8 mouse cellular contexts compared by ENCODE assay signal in genomic region chr4:132842281-132842906, GRCm38 (mm10). TPM values are rescaled to one million over a fixed set of nuclear protein-coding genes. Genes with fewer than 3 reads are reported as not detected.
A peak's percentile ranks its signal among the peaks of the same experiment; 100 is the strongest.
DNase-seq lines count a peak whose midpoint lies in the region; ATAC-seq and TF ChIP-seq lines count a peak whose summit lies in the region.

No protein-coding gene starts in this region.

- H3K27me3 ChIP-seq in MEL (ENCODE audit: control insufficient read depth in 1 of 2, insufficient read depth in 2 of 2, low read length in 2 of 2), result no peaks in the 10 kb centered on the region
- no peaks in the 10 kb centered on the region for H3K27me3 ChIP-seq in intestine, embryonic 16.5 days (replicated peaks; ENCODE audit: control insufficient read depth, insufficient read depth, low read length)
- H3K27me3 ChIP-seq in liver, embryonic 14.5 days (ENCODE audit: control insufficient read depth, insufficient read depth, low read length), result no peaks in the 10 kb centered on the region
- no peaks in the 10 kb centered on the region for H3K27me3 ChIP-seq in neural tube, embryonic 14.5 days (ENCODE audit: control insufficient read depth, insufficient read depth, low read length)

- peak overlapping the region; percentile 83 for H3K27ac ChIP-seq in MEL (ENCODE audit: control insufficient read depth, low read depth, low read length)
- peak overlapping the region; percentile 67 for H3K27ac ChIP-seq in intestine, embryonic 16.5 days (ENCODE audit: low read length)
- peak overlapping the region; percentile 60 for H3K27ac ChIP-seq in liver, embryonic 14.5 days
- H3K27ac ChIP-seq in neural tube, embryonic 14.5 days (ENCODE audit: low read depth, low read length), result peak overlapping the region; percentile 82

- TF ChIP-seq RAD21 in MEL (IDR thresholded peaks at IDR 0.05; ENCODE audit: low read depth, low read length), result no peak

- no peaks in the 10 kb centered on the region for H3K9me3 ChIP-seq in MEL (replicated peaks; ENCODE audit: insufficient read depth, low read length)
- H3K9me3 ChIP-seq in intestine, embryonic 16.5 days (ENCODE audit: control insufficient read depth, low read length), result 0 out of 2 replicates have a peak, but pooled peaks cover 2% of the 10 kb centered on the region
- H3K9me3 ChIP-seq in liver, embryonic 14.5 days (ENCODE audit: control insufficient read depth, low read length), result no peaks in the 10 kb centered on the region
- no peaks in the 10 kb centered on the region for H3K9me3 ChIP-seq in neural tube, embryonic 14.5 days (ENCODE audit: control insufficient read depth, low read length)

- under 1% methylated on average over 30 of the region's 30 CpGs for WGBS in intestine, embryonic 16.5 days
- under 1% methylated on average over 30 of the region's 30 CpGs for WGBS in liver, embryonic 14.5 days (ENCODE audit: insufficient replicate concordance)
- WGBS in neural tube, embryonic 14.5 days, result under 1% methylated on average over 30 of the region's 30 CpGs

- H3K4me1 ChIP-seq in MEL (ENCODE audit: control insufficient read depth in 1 of 2, insufficient read depth in 2 of 2, low read length in 2 of 2), result peaks cover 13 to 15% of the 10 kb centered on the region in 2 experiments
- peaks cover 9% of the 10 kb centered on the region for H3K4me1 ChIP-seq in intestine, embryonic 16.5 days (ENCODE audit: control insufficient read depth, insufficient read depth, low read length)
- peaks cover 6 to 9% of the 10 kb centered on the region in 2 experiments for H3K4me1 ChIP-seq in liver, embryonic 14.5 days (replicated peaks; ENCODE audit: control insufficient read depth in 2 of 2, insufficient read depth in 2 of 2, low read length in 1 of 2)
- peaks cover 7% of the 10 kb centered on the region for H3K4me1 ChIP-seq in neural tube, embryonic 14.5 days (ENCODE audit: control insufficient read depth, insufficient read depth, low read length)

- peak; percentile 41 for ATAC-seq in frontal cortex, adult (ENCODE audit: low TSS enrichment)
- no peak; the same call in none of the 2 replicates for ATAC-seq in intestine, embryonic 16.5 days
- peak; percentile 40; the same call in 1 of the 2 replicates for ATAC-seq in liver, embryonic 14.5 days (ENCODE audit: insufficient read depth)
- ATAC-seq in neural tube, embryonic 14.5 days (ENCODE audit: low read depth), result peak; percentile 62

- H3K9ac ChIP-seq in MEL (ENCODE audit: control insufficient read depth, low read depth, low read length, poor library complexity, severe bottlenecking), result peak overlapping the region; percentile 96
- peak overlapping the region; percentile 92 for H3K9ac ChIP-seq in intestine, embryonic 16.5 days (ENCODE audit: low read depth, low read length)
- peak overlapping the region; percentile 76 for H3K9ac ChIP-seq in liver, embryonic 14.5 days (replicated peaks)
- H3K9ac ChIP-seq in neural tube, embryonic 14.5 days (replicated peaks; ENCODE audit: low read depth, low read length), result peak overlapping the region; percentile 91

- no peak for TF ChIP-seq POLR2A in MEL (IDR thresholded peaks at IDR 0.05; ENCODE audit: control insufficient read depth in 1 of 2, insufficient read depth in 1 of 2, low read depth in 1 of 2, low read length in 2 of 2, poor library complexity in 1 of 2)

- peak overlapping the region; percentile 81 to 96 for H3K4me3 ChIP-seq in MEL (ENCODE audit: control insufficient read depth in 1 of 2, insufficient read depth in 1 of 2, low read depth in 2 of 2, low read length in 2 of 2)
- H3K4me3 ChIP-seq in intestine, embryonic 16.5 days (ENCODE audit: low read length), result peak overlapping the region; percentile 90
- H3K4me3 ChIP-seq in liver, embryonic 14.5 days (ENCODE audit: insufficient read depth in 1 of 2, low read depth in 2 of 2, low read length in 2 of 2), result peak overlapping the region; percentile 80 to 91
- peak overlapping the region; percentile 83 for H3K4me3 ChIP-seq in neural tube, embryonic 14.5 days (ENCODE audit: low read depth, low read length)

- TF ChIP-seq EP300 in MEL (IDR thresholded peaks at IDR 0.05; ENCODE audit: low read depth in 1 of 2, low read length in 2 of 2), result no peak
- TF ChIP-seq EP300 in liver, embryonic 14.5 days (IDR thresholded peaks at IDR 0.05; ENCODE audit: low read depth), result no peak

- DNase-seq in 416B (ENCODE audit: low read depth) (peak; percentile 62), MEL (ENCODE audit: low read depth, low spot score) (peak; percentile 73)
- DNase-seq in cerebellum, adult 9-11 months, result peak; percentile 41
- DNase-seq in liver, embryonic 14.5 days (ENCODE audit: low read depth in 3 of 3, low spot score in 3 of 3), result peak in 1 of 3 experiments; percentile 28
- DNase-seq in thymus, postnatal 0 days (ENCODE audit: low spot score), result peak; percentile 30

- no peak for TF ChIP-seq CTCF in MEL (IDR thresholded peaks at IDR 0.05 in 2 of 3, conservative IDR thresholded peaks at IDR 0.05 in 1 of 3; ENCODE audit: control insufficient read depth in 1 of 3, insufficient read depth in 1 of 3, low read depth in 2 of 3, low read length in 3 of 3, poor library complexity in 1 of 3, severe bottlenecking in 1 of 3)
- TF ChIP-seq CTCF in liver, embryonic 14.5 days (IDR thresholded peaks at IDR 0.05; ENCODE audit: low read depth), result peak; percentile 12; the same call in 1 of the 2 replicates

- H3K4me2 ChIP-seq in intestine, embryonic 16.5 days (ENCODE audit: low read depth, low read length), result peak overlapping the region; percentile 74
- peak overlapping the region; percentile 71 for H3K4me2 ChIP-seq in liver, embryonic 14.5 days (ENCODE audit: low read depth)
- H3K4me2 ChIP-seq in neural tube, embryonic 14.5 days (ENCODE audit: low read depth, low read length), result peak overlapping the region; percentile 79

- peaks cover 14 to 22% of the 10 kb centered on the region in 2 experiments for H3K36me3 ChIP-seq in MEL (ENCODE audit: control insufficient read depth in 1 of 2, insufficient read depth in 2 of 2, low read length in 2 of 2)
- 0 out of 2 replicates have a peak, but pooled peaks cover under 1% of the 10 kb centered on the region for H3K36me3 ChIP-seq in intestine, embryonic 16.5 days (ENCODE audit: control insufficient read depth, insufficient read depth, low read length)
- peaks cover 26% of the 10 kb centered on the region for H3K36me3 ChIP-seq in liver, embryonic 14.5 days (replicated peaks; ENCODE audit: control insufficient read depth, insufficient read depth, low read depth)
- H3K36me3 ChIP-seq in neural tube, embryonic 14.5 days (ENCODE audit: control insufficient read depth, insufficient read depth, low read length), result peaks cover 18% of the 10 kb centered on the region

- peaks cover 32% of the 10 kb centered on the region for H3K79me2 ChIP-seq in MEL (ENCODE audit: control insufficient read depth, insufficient read depth, low read length, poor library complexity)

TF ChIP-seq in MEL, 35 proteins besides CTCF, POLR2A, EP300 and RAD21 (continues in another document):
- peak; percentile 32 for TF ChIP-seq MAX (IDR thresholded peaks at IDR 0.05; ENCODE audit: low read length)
- TF ChIP-seq TAL1 (IDR thresholded peaks at IDR 0.05; ENCODE audit: low read length), result no peak
- no peak for TF ChIP-seq ZC3H11A (IDR thresholded peaks at IDR 0.05; ENCODE audit: low read depth, low read length)
- no peak; the same call in 1 of the 2 replicates for TF ChIP-seq HCFC1 (IDR thresholded peaks at IDR 0.05; ENCODE audit: low read depth, low read length)
- no peak for TF ChIP-seq CHD1 (IDR thresholded peaks at IDR 0.05; ENCODE audit: low read depth, low read length)
- peak; percentile 51; the same call in 1 of the 2 replicates for TF ChIP-seq MYC (IDR thresholded peaks at IDR 0.05; ENCODE audit: low read depth, low read length)
- no peak for TF ChIP-seq GABPA (IDR thresholded peaks at IDR 0.05; ENCODE audit: low read depth, low read length)
- TF ChIP-seq TBP (IDR thresholded peaks at IDR 0.05; ENCODE audit: low read depth, low read length), result no peak
- TF ChIP-seq UBTF (IDR thresholded peaks at IDR 0.05; ENCODE audit: borderline replicate concordance, insufficient read depth, low read depth, low read length), result no peak
- peak; percentile 75 for TF ChIP-seq MXI1 (IDR thresholded peaks at IDR 0.05; ENCODE audit: low read depth, low read length)
- TF ChIP-seq RCOR1 (IDR thresholded peaks at IDR 0.05; ENCODE audit: low read depth, low read length), result no peak

RNA-seq across cellular contexts. Expression of gene Ppp1r8, which starts 0.6 kb away (rescaled TPM):
- 83.6 and 84.7 TPM in 2 replicates for total RNA-seq in MEL (2012; rRNA removed)
- 100 to 1,000 TPM in 1 of 2 experiments, not detected in 1; 103 TPM for polyA plus RNA-seq in MEL (2012; ENCODE audit: insufficient read depth in 1 of 2, insufficient read length in 2 of 2, low read depth in 1 of 2, low replicate concordance in 2 of 2, missing spikeins in 1 of 2)
- 50.8 and 60.2 TPM in 2 replicates for polyA plus RNA-seq in intestine, embryonic 16.5 days (2015; fragmentation: Nextera tagmentation; extraction: Ambion mirVana)
- polyA plus RNA-seq in liver, embryonic 14.5 days (2012; rRNA removed), result 27.2 and 37.2 TPM in 2 replicates
- 33.8 and 37.2 TPM in 2 replicates for polyA plus RNA-seq in liver, embryonic 14.5 days (2014; fragmentation: Nextera tagmentation; extraction: Ambion mirVana)
- 47.9 and 52.6 TPM in 2 replicates for polyA plus RNA-seq in neural tube, embryonic 14.5 days (2014; fragmentation: Nextera tagmentation; extraction: Ambion mirVana)
- polyA plus RNA-seq in thymus, postnatal 0 days (2015; fragmentation: Nextera tagmentation; extraction: Ambion mirVana), result 50.4 and 51.0 TPM in 2 replicates

RNA-seq across cellular contexts. Expression of gene Stx12, which starts 41.9 kb away (rescaled TPM):
- 16.3 and 16.8 TPM in 2 replicates for total RNA-seq in MEL (2012; rRNA removed)
- polyA plus RNA-seq in MEL (2012; ENCODE audit: insufficient read depth in 1 of 2, insufficient read length in 2 of 2, low read depth in 1 of 2, low replicate concordance in 2 of 2, missing spikeins in 1 of 2), result 10 to 100 TPM in 1 of 2 experiments, not detected in 1; 22.0 TPM
- polyA plus RNA-seq in intestine, embryonic 16.5 days (2015; fragmentation: Nextera tagmentation; extraction: Ambion mirVana), result 54.3 and 55.0 TPM in 2 replicates
- polyA plus RNA-seq in liver, embryonic 14.5 days (2012; rRNA removed), result 10.0 and 12.9 TPM in 2 replicates
- 16.7 and 16.9 TPM in 2 replicates for polyA plus RNA-seq in liver, embryonic 14.5 days (2014; fragmentation: Nextera tagmentation; extraction: Ambion mirVana)
- polyA plus RNA-seq in neural tube, embryonic 14.5 days (2014; fragmentation: Nextera tagmentation; extraction: Ambion mirVana), result 167 and 171 TPM in 2 replicates
- 36.0 and 37.2 TPM in 2 replicates for polyA plus RNA-seq in thymus, postnatal 0 days (2015; fragmentation: Nextera tagmentation; extraction: Ambion mirVana)

RNA-seq across cellular contexts. Expression of gene Themis2, which starts 46.2 kb away (rescaled TPM):
- 1.0 and 1.1 TPM in 2 replicates for total RNA-seq in MEL (2012; rRNA removed)
- polyA plus RNA-seq in MEL (2012; ENCODE audit: insufficient read depth in 1 of 2, insufficient read length in 2 of 2, low read depth in 1 of 2, low replicate concordance in 2 of 2, missing spikeins in 1 of 2), result 1 to 10 TPM in 1 of 2 experiments, not detected in 1; 2.6 TPM
- 1.7 TPM in 2 replicates for polyA plus RNA-seq in intestine, embryonic 16.5 days (2015; fragmentation: Nextera tagmentation; extraction: Ambion mirVana)
- polyA plus RNA-seq in liver, embryonic 14.5 days (2012; rRNA removed), result 2.0 and 2.3 TPM in 2 replicates
- 2.5 and 2.6 TPM in 2 replicates for polyA plus RNA-seq in liver, embryonic 14.5 days (2014; fragmentation: Nextera tagmentation; extraction: Ambion mirVana)
- 0.11 and 1.1 TPM in 2 replicates for polyA plus RNA-seq in neural tube, embryonic 14.5 days (2014; fragmentation: Nextera tagmentation; extraction: Ambion mirVana)
- 2.7 and 2.9 TPM in 2 replicates for polyA plus RNA-seq in thymus, postnatal 0 days (2015; fragmentation: Nextera tagmentation; extraction: Ambion mirVana)
